Mouse (Mus musculus): ENCODE data around the gene Actl7b. TPM values are rescaled to one million over a fixed set of nuclear protein-coding genes. Genes with fewer than 3 reads are reported as not detected.

Gene Actl7b
- polyA plus RNA-seq (2015; fragmentation: Nextera tagmentation; extraction: Ambion mirVana), result not detected in 2 replicates

- Histone ChIP-seq H3K9ac (ENCODE audit: low read depth, low read length) (no peak within 1 kb of the TSS), H3K27ac (ENCODE audit: low read length) (no peak within 1 kb of the TSS), H3K4me1 (ENCODE audit: control insufficient read depth, insufficient read depth, low read length) (no peaks in the 10 kb centered on the region), H3K27me3 (replicated peaks; ENCODE audit: control insufficient read depth, insufficient read depth, low read length) (no peaks in the 10 kb centered on the region), H3K36me3 (ENCODE audit: control insufficient read depth, insufficient read depth, low read length) (no peaks in the 10 kb centered on the region; the same call in 1 of the 2 replicates), H3K9me3 (ENCODE audit: control insufficient read depth, low read length) (no peaks in the 10 kb centered on the region), H3K4me3 (ENCODE audit: low read length) (no peak within 1 kb of the TSS), H3K4me2 (ENCODE audit: low read depth, low read length) (no peak within 1 kb of the TSS)
- ATAC-seq, result no peak
- 94% methylated on average over 13 of the region's 13 CpGs for WGBS
Observed at GRCm38 (mm10) chr4:56741041-56741493, at the start of gene Actl7b. Gene Actl7b (minus strand): TSS chr4:56741443.

GRCm38 (mm10) chr4:56771065-56771464, 29.8 kb upstream of the Actl7b start:
- Histone ChIP-seq H3K27ac (ENCODE audit: low read length) (no peak overlapping the region), H3K4me1 (ENCODE audit: control insufficient read depth, insufficient read depth, low read length) (no peaks in the 10 kb centered on the region), H3K4me2 (ENCODE audit: low read depth, low read length) (no peak overlapping the region), H3K27me3 (replicated peaks; ENCODE audit: control insufficient read depth, insufficient read depth, low read length) (no peaks in the 10 kb centered on the region), H3K36me3 (ENCODE audit: control insufficient read depth, insufficient read depth, low read length) (peaks cover 17% of the 10 kb centered on the region), H3K4me3 (ENCODE audit: low read length) (no peak overlapping the region), H3K9ac (ENCODE audit: low read depth, low read length) (no peak overlapping the region), H3K9me3 (ENCODE audit: control insufficient read depth, low read length) (no peaks in the 10 kb centered on the region)
- ATAC-seq, result peak; percentile 59
- WGBS, result 74% methylated on average over 1 of the region's 1 CpGs

GRCm38 (mm10) chr4:56768913-56769312, 27.7 kb upstream of the Actl7b start:
- H3K4me1 ChIP-seq (ENCODE audit: control insufficient read depth, insufficient read depth, low read length), result no peaks in the 10 kb centered on the region
- H3K27ac ChIP-seq (ENCODE audit: low read length), result no peak overlapping the region
- H3K27me3 ChIP-seq (replicated peaks; ENCODE audit: control insufficient read depth, insufficient read depth, low read length), result no peaks in the 10 kb centered on the region
- H3K9me3 ChIP-seq (ENCODE audit: control insufficient read depth, low read length), result no peaks in the 10 kb centered on the region
- no peak for ATAC-seq
- no peak overlapping the region for H3K4me3 ChIP-seq (ENCODE audit: low read length)
- peaks cover 17% of the 10 kb centered on the region for H3K36me3 ChIP-seq (ENCODE audit: control insufficient read depth, insufficient read depth, low read length)
- WGBS, result 91% methylated on average over 7 of the region's 7 CpGs
- H3K9ac ChIP-seq (ENCODE audit: low read depth, low read length), result no peak overlapping the region
- no peak overlapping the region for H3K4me2 ChIP-seq (ENCODE audit: low read depth, low read length)

GRCm38 (mm10) chr4:56767861-56768284, 26.6 kb upstream of the Actl7b start:
- peak; percentile 73 for ATAC-seq
- peaks cover 14% of the 10 kb centered on the region for H3K36me3 ChIP-seq (ENCODE audit: control insufficient read depth, insufficient read depth, low read length)
- WGBS, result 61% methylated on average over 5 of the region's 5 CpGs

GRCm38 (mm10) chr4:56757693-56758092, 16.4 kb upstream of the Actl7b start:
- Histone ChIP-seq H3K27me3 (replicated peaks; ENCODE audit: control insufficient read depth, insufficient read depth, low read length) (no peaks in the 10 kb centered on the region), H3K27ac (ENCODE audit: low read length) (no peak overlapping the region), H3K4me1 (ENCODE audit: control insufficient read depth, insufficient read depth, low read length) (no peaks in the 10 kb centered on the region), H3K36me3 (ENCODE audit: control insufficient read depth, insufficient read depth, low read length) (peaks cover 21% of the 10 kb centered on the region; the same call in 1 of the 2 replicates), H3K4me3 (ENCODE audit: low read length) (no peak overlapping the region), H3K9ac (ENCODE audit: low read depth, low read length) (no peak overlapping the region), H3K9me3 (ENCODE audit: control insufficient read depth, low read length) (no peaks in the 10 kb centered on the region), H3K4me2 (ENCODE audit: low read depth, low read length) (no peak overlapping the region)
- ATAC-seq, result no peak
- 95% methylated on average over 1 of the region's 1 CpGs for WGBS

More at GRCm38 (mm10) chr4:56767861-56768284, 26.6 kb upstream of the Actl7b start:
- Histone ChIP-seq H3K27ac (ENCODE audit: low read length) (no peak overlapping the region), H3K9ac (ENCODE audit: low read depth, low read length) (no peak overlapping the region), H3K4me3 (ENCODE audit: low read length) (no peak overlapping the region), H3K4me1 (ENCODE audit: control insufficient read depth, insufficient read depth, low read length) (no peaks in the 10 kb centered on the region), H3K4me2 (ENCODE audit: low read depth, low read length) (no peak overlapping the region), H3K27me3 (replicated peaks; ENCODE audit: control insufficient read depth, insufficient read depth, low read length) (no peaks in the 10 kb centered on the region), H3K9me3 (ENCODE audit: control insufficient read depth, low read length) (no peaks in the 10 kb centered on the region)

GRCm38 (mm10) chr4:56756966-56757600, 15.8 kb upstream of the Actl7b start:
- Histone ChIP-seq H3K9ac (ENCODE audit: low read depth, low read length) (no peak overlapping the region), H3K9me3 (ENCODE audit: control insufficient read depth, low read length) (no peaks in the 10 kb centered on the region), H3K4me3 (ENCODE audit: low read length) (no peak overlapping the region), H3K36me3 (ENCODE audit: control insufficient read depth, insufficient read depth, low read length) (peaks cover 18% of the 10 kb centered on the region; the same call in 1 of the 2 replicates), H3K4me1 (ENCODE audit: control insufficient read depth, insufficient read depth, low read length) (no peaks in the 10 kb centered on the region), H3K4me2 (ENCODE audit: low read depth, low read length) (no peak overlapping the region), H3K27me3 (replicated peaks; ENCODE audit: control insufficient read depth, insufficient read depth, low read length) (no peaks in the 10 kb centered on the region), H3K27ac (ENCODE audit: low read length) (no peak overlapping the region)
- 91% methylated on average over 10 of the region's 10 CpGs for WGBS
- ATAC-seq, result no peak

- Histone ChIP-seq H3K4me1 (ENCODE audit: control insufficient read depth, insufficient read depth, low read length) (no peaks in the 10 kb centered on the region), H3K27me3 (replicated peaks; ENCODE audit: control insufficient read depth, insufficient read depth, low read length) (no peaks in the 10 kb centered on the region), H3K4me3 (ENCODE audit: low read length) (no peak overlapping the region), H3K4me2 (ENCODE audit: low read depth, low read length) (no peak overlapping the region), H3K27ac (ENCODE audit: low read length) (no peak overlapping the region), H3K36me3 (ENCODE audit: control insufficient read depth, insufficient read depth, low read length) (peaks cover 24% of the 10 kb centered on the region; the same call in 1 of the 2 replicates), H3K9ac (ENCODE audit: low read depth, low read length) (no peak overlapping the region), H3K9me3 (ENCODE audit: control insufficient read depth, low read length) (no peaks in the 10 kb centered on the region)
- no peak for ATAC-seq
- WGBS, result 89% methylated on average over 5 of the region's 5 CpGs
Observed at GRCm38 (mm10) chr4:56756021-56756420, 14.8 kb upstream of the Actl7b start.

GRCm38 (mm10) chr4:56747456-56747855, 6.2 kb upstream of the Actl7b start:
- Histone ChIP-seq H3K36me3 (ENCODE audit: control insufficient read depth, insufficient read depth, low read length) (peaks cover 7% of the 10 kb centered on the region; the same call in 1 of the 2 replicates), H3K9me3 (ENCODE audit: control insufficient read depth, low read length) (no peaks in the 10 kb centered on the region), H3K4me1 (ENCODE audit: control insufficient read depth, insufficient read depth, low read length) (no peaks in the 10 kb centered on the region), H3K9ac (ENCODE audit: low read depth, low read length) (no peak overlapping the region), H3K4me2 (ENCODE audit: low read depth, low read length) (no peak overlapping the region), H3K27me3 (replicated peaks; ENCODE audit: control insufficient read depth, insufficient read depth, low read length) (no peaks in the 10 kb centered on the region), H3K4me3 (ENCODE audit: low read length) (no peak overlapping the region), H3K27ac (ENCODE audit: low read length) (no peak overlapping the region)
- 96% methylated on average over 9 of the region's 9 CpGs for WGBS
- ATAC-seq, result no peak

GRCm38 (mm10) chr4:56746345-56746744, 5.1 kb upstream of the Actl7b start:
- Histone ChIP-seq H3K27me3 (replicated peaks; ENCODE audit: control insufficient read depth, insufficient read depth, low read length) (no peaks in the 10 kb centered on the region), H3K9me3 (ENCODE audit: control insufficient read depth, low read length) (no peaks in the 10 kb centered on the region), H3K4me3 (ENCODE audit: low read length) (no peak overlapping the region), H3K4me2 (ENCODE audit: low read depth, low read length) (no peak overlapping the region), H3K9ac (ENCODE audit: low read depth, low read length) (no peak overlapping the region), H3K36me3 (ENCODE audit: control insufficient read depth, insufficient read depth, low read length) (peaks cover 3% of the 10 kb centered on the region; the same call in 1 of the 2 replicates), H3K4me1 (ENCODE audit: control insufficient read depth, insufficient read depth, low read length) (no peaks in the 10 kb centered on the region), H3K27ac (ENCODE audit: low read length) (no peak overlapping the region)
- no peak for ATAC-seq
- 87% methylated on average over 2 of the region's 2 CpGs for WGBS
